Mouse (Mus musculus) spleen, adult 2 months (tissue): ENCODE measurements around the gene Rims1. TPM values are rescaled to one million over a fixed set of nuclear protein-coding genes. Genes with fewer than 3 reads are reported as not detected.

Source experiments
- DNase-seq, 2 experiments: peaks; one replicate each; pipeline versions ENCODE4 v3.0.0 to v3.0.0-alpha.2; 2012 to 2021; ENCODE audit warnings: low spot score in 2 of 2, low read depth in 1 of 2
- H3K27ac ChIP-seq: fragments of 200-500 bp; 2 replicates; pipeline ENCODE4 v1.5.1; 2012; ENCODE audit warnings: low read length, inconsistent platforms; ENCODE audit not compliant: insufficient read depth
- H3K27me3 ChIP-seq: fragments of 200-500 bp; 2 replicates; pipeline ENCODE4 v1.6.1; 2012; ENCODE audit warnings: mild to moderate bottlenecking, moderate library complexity, low read length, inconsistent platforms; ENCODE audit not compliant: control insufficient read depth, insufficient read depth
- H3K36me3 ChIP-seq: fragments of 200-500 bp; 2 replicates; pipeline ENCODE4 v1.6.1; 2012; ENCODE audit warnings: mild to moderate bottlenecking, low read length, inconsistent platforms; ENCODE audit not compliant: control insufficient read depth, insufficient read depth
- H3K4me1 ChIP-seq: fragments of 200-500 bp; 2 replicates; pipeline ENCODE4 v1.6.1; 2011; ENCODE audit warnings: inconsistent platforms; ENCODE audit not compliant: control insufficient read depth, insufficient read depth, insufficient read length
- H3K4me3 ChIP-seq: fragments of 200-500 bp; 2 replicates; pipeline ENCODE4 v1.5.1; 2011; ENCODE audit warnings: mild to moderate bottlenecking, inconsistent platforms; ENCODE audit not compliant: insufficient read depth, insufficient read length; ENCODE audit errors: extremely low read depth
- CTCF ChIP-seq: fragments of 200-500 bp; IDR thresholded peaks from 2 replicates; pipeline ENCODE4 v1.5.1; 2011; ENCODE audit warnings: mild to moderate bottlenecking, inconsistent platforms; ENCODE audit not compliant: insufficient read depth, insufficient read length, insufficient replicate concordance; ENCODE audit errors: extremely low read depth
- POLR2A ChIP-seq: fragments of 200-500 bp; IDR thresholded peaks from 2 replicates; pipeline ENCODE4 v1.6.1; 2011; ENCODE audit warnings: low read depth, low read length, inconsistent platforms
- WGBS: fragments of 180-500 bp; shearing (Covaris S2); methylation state at CpG from one replicate; pipeline ENCODE4 v1.1.7; 2018; 5-methylcytosine and 5-hydroxymethylcytosine counted together
- polyA plus RNA-seq: library from polyadenylated mRNA; depleted of rRNA; stranded (reverse); fragments of >200 nt; gene quantifications from 2 replicates; pipeline ENCODE4 v1.2.3, GENCODE M21; 2012

Gene Rims1
- polyA plus RNA-seq, 1 experiment = 0.05 TPM

DNA sequence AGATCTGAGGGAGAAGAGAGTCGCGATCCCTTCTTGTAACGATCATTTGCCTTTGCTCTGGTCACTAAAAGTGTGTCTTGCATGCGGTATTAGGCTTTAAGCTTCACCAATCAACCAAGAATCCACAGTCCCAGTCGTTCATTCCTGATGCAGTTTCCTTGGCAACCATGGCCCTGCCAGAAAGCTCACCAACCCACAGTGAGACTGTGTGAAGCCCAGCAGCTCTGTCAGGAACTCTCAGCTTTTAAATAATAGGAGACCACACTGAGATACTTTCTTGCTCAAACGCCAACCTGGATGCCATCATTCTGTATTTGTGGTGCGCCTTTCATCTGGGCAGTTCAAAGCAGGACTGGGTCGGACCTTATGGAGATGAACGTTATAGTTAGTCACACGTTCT lies 539.3 kb downstream of the Rims1 start:
- 65% methylated on average over 10 of the region's 10 CpGs for WGBS

DNA sequence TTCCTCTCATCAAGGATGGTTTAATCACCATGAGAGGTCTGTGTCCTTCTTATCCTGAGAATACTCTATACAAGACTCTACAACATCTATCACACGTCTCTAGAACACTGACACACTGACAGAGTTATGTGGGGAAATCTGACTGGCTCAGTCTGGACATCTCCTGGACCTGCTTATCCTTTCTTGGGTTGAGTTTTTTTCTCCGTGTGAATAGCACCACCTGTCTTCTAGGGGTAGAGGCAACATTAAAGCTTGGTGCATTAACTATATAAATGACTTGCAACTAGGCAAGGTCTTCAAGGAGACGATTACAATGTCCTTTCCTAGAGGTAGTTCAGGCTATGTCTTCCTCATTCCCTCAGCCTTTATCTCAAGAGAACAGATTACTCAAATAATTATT lies 540.3 kb downstream of the Rims1 start:
- no peaks in the 10 kb centered on the region for H3K36me3 ChIP-seq
- H3K27me3 ChIP-seq = no peaks in the 10 kb centered on the region
- H3K4me3 ChIP-seq = no peak overlapping the region
- no peak overlapping the region for H3K27ac ChIP-seq
- H3K4me1 ChIP-seq = no peaks in the 10 kb centered on the region
- DNase-seq = no peak
- TF ChIP-seq CTCF (no peak), POLR2A (no peak)
- WGBS = 64% methylated on average over 3 of the region's 3 CpGs

More for the DNA sequence above, 539.3 kb downstream of the Rims1 start:
- no peaks in the 10 kb centered on the region for H3K27me3 ChIP-seq
- H3K27ac ChIP-seq = no peak overlapping the region
- H3K4me3 ChIP-seq = no peak overlapping the region
- no peak for DNase-seq
- no peaks in the 10 kb centered on the region for H3K36me3 ChIP-seq
- no peaks in the 10 kb centered on the region for H3K4me1 ChIP-seq
- TF ChIP-seq POLR2A = no peak

DNA sequence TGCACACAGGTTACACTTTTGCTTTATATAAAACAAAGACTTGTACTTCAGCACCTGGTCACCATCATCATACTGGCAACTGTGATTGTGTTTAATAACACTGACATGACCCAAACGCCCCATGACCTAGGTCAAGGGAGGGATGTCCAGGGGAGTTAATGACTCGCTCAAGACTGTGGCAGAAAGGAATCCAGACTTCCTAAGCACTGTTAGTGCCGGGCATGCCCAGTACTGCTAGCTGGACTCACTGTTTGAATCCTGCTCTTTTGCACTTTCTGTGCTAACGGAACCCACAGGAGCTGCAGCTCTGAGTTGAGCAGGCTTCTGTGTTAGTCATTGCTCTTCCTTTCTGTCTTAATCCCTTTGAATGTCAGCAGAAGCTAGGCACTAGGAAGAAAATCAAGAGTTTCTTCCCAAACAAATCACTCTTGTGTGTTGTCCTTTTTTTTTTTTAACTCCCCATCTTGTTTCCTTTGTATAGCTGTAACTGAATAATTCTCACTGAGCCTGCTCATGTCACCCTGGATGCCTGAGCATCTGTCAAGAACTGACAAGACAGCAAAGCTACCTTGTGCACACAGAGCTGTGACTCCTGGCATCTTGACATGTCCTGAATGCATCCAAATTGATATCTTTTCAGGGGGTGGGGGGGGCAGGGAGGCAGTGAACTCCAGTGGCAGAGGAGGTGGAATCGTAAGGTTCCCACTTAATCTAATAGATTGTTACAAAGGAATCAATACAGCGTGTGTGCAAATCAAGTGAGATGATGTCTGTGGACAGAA lies 543.4 kb downstream of the Rims1 start:
- TF ChIP-seq POLR2A = no peak
- TF ChIP-seq CTCF = no peak
- Histone ChIP-seq H3K36me3 (no peaks in the 10 kb centered on the region), H3K27ac (no peak overlapping the region), H3K27me3 (no peaks in the 10 kb centered on the region), H3K4me1 (no peaks in the 10 kb centered on the region), H3K4me3 (no peak overlapping the region)
- DNase-seq = no peak
- 79% methylated on average over 6 of the region's 6 CpGs for WGBS

GRCm38 (mm10) chr1:22261702-22262101 lies 544.1 kb downstream of the Rims1 start:
- Histone ChIP-seq H3K4me1 (no peaks in the 10 kb centered on the region), H3K4me3 (no peak overlapping the region), H3K36me3 (no peaks in the 10 kb centered on the region), H3K27ac (no peak overlapping the region), H3K27me3 (no peaks in the 10 kb centered on the region)
- no peak for DNase-seq
- 82% methylated on average over 4 of the region's 4 CpGs for WGBS
- TF ChIP-seq CTCF (no peak), POLR2A (no peak)

GRCm38 (mm10) chr1:22260291-22260690 lies 545.5 kb downstream of the Rims1 start:
- Histone ChIP-seq H3K4me1 (no peaks in the 10 kb centered on the region), H3K27ac (no peak overlapping the region), H3K27me3 (no peaks in the 10 kb centered on the region), H3K4me3 (no peak overlapping the region), H3K36me3 (no peaks in the 10 kb centered on the region)
- no peak for DNase-seq
- WGBS = 93% methylated on average over 2 of the region's 2 CpGs
- TF ChIP-seq CTCF (no peak), POLR2A (no peak)

- no peak for DNase-seq
- H3K4me1 ChIP-seq = no peaks in the 10 kb centered on the region
- no peak overlapping the region for H3K27ac ChIP-seq
- 73% methylated on average over 4 of the region's 4 CpGs for WGBS
- no peaks in the 10 kb centered on the region for H3K36me3 ChIP-seq
- TF ChIP-seq POLR2A (no peak), CTCF (no peak)
- no peaks in the 10 kb centered on the region for H3K27me3 ChIP-seq
- H3K4me3 ChIP-seq = no peak overlapping the region
These were observed 547.4 kb downstream of the Rims1 start for GRCm38 (mm10) chr1:22258356-22258755.

DNA sequence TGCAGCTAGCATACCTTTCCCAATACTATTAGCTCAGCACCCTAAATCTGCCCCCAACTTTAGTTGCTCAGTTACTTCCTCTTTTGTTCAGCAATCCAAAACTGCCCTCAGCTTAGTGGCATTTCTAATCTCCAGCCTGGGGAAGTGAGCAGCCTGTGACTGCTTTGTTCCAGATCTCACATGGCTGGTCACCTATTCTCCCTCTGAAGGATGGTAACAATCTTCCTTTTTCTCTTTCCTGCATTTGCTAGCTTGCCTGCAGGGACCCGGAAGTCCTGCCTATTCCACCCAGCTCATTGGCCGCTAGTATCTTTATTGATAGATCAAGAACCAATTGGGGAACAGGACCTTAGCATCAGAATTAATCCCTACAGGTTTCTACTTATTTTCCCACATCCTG lies 551.5 kb downstream of the Rims1 start:
- Histone ChIP-seq H3K27me3 (no peaks in the 10 kb centered on the region), H3K36me3 (no peaks in the 10 kb centered on the region), H3K4me1 (no peaks in the 10 kb centered on the region), H3K4me3 (no peak overlapping the region), H3K27ac (no peak overlapping the region)
- WGBS = 54% methylated on average over 2 of the region's 2 CpGs
- no peak for DNase-seq
- TF ChIP-seq CTCF (no peak), POLR2A (no peak)
